Mouse (Mus musculus) layer of hippocampus, postnatal 36 days (tissue): ENCODE measurements at regions not wholly inside any gene's neighbourhood (a gene's known extent, or its start where the extent isn't known, plus 50 kb on each side); places are given as distances from the start of the nearest gene placed in this dataset.

Experiments used
- DNase-seq, 2 experiments: peaks; one replicate each; pipeline ENCODE4 v3.0.0; 2022

DNA sequence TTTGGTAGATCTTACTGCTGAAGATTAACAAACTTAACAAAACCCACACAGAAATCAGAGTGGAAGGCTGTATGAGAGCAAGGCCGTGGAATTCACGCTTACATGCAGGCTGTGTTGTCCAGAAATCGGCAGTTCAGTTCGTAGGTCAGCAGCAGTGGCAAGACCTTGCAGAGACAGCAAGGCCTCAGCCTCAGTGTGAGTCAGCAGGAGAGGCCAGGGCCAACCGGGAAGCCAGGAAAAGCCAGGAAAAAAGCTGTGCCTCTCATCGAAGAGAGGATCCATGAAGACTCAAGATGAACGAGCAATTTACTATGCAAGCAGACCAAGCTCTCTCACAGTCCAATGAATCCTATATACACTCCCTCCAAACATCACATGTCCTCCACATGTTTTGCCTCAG, 103.4 kb upstream of the 1700021F07Rik start:
- DNase-seq = no peak

DNA sequence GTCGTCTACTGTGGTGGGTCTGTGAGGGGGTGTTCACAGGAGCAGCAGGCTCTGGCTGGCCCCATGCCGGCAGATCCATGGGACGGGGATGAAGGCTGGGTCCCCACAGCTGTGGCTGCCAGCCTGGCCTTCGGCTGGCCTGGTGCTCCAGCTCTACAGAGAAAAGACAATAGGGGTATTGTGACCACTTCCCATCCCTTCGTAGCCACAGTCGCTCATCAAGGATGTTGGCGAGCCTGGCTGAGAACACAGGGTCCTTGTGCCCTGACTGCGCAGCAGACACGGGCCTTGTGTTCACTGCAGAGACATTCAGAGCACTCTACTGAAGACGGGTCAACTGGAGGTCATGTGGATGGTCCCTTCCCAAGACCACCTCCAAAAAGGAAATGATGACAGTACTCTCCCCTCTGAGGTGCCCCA, 102.4 kb upstream of the 1700021F07Rik start:
- DNase-seq = peak; percentile 37 to 59

DNA sequence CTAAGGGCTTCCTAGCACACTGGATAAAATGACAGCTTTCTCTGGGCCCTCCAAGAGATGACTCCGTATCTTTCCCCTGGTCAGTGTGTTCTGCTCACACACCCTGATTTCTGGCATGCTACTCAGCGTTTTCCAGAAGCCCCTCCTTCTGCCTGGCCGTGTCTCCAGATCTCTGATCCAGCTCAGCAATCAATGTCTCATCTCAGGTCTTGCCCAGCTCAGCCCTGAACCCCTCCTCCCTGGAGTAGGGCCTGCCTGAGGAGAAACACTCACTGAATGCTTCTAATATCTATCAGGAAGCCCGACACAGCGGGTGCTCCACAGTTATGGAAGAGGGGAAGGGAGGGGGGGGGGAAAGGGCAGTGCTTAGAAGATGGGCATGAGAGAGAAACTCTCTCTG, 101.9 kb upstream of the 1700021F07Rik start:
- DNase-seq = no peak

DNA sequence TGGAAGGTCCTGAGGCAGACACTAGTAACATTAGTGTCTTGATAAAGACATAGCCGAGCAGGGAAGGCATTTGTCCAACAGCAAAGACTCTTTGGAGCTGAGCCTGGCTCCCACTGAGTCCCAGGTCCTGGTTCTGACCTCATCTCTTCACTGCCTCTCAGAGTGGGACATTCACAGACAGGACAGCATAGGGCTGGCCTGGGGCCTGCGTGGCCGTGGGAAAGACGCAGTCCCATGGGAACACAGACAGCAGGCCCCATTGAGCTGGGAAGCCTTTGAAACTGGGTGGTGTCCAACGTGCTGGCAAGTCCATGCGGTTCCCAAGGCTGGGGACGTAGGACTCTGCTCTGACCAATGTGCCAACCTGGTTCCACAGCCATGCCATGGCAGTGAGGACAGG, 97.5 kb upstream of the 1700021F07Rik start:
- DNase-seq = peak; percentile 24 to 26

- no peak for DNase-seq
Observed at GRCm38 (mm10) chr2:173425754-173426153, 96.6 kb upstream of the 1700021F07Rik start.

- peak; percentile 17 to 24 for DNase-seq
Observed at GRCm38 (mm10) chr2:173426191-173427065, 96.0 kb upstream of the 1700021F07Rik start.

DNA sequence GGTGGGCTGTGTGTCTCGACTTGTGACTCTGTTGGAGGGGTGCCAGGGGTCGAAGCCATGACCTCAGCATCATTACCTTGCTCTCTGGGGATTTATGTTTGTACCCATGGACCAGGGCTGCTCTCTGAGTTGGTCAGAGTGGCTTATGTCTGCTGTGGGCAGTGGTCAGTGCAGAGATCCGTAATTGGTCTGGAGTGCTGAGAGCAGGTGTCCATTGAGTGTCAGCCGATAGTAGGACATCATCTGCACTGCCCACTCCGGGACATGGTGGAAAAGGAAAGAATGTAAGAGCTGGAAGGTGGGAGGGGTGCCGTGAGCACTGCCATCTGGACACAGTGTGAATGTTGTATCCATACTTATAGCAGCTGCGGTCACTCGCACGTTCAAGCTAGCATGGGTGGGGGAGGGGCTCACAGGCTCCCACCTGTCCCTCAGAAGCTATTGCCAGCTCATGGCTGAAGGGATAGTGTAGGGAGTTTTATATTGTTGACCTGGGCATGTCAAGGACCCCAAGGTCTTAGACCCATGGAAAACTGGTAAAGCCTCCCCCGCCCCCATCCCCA, 94.4 kb upstream of the 1700021F07Rik start:
- DNase-seq = no peak

DNA sequence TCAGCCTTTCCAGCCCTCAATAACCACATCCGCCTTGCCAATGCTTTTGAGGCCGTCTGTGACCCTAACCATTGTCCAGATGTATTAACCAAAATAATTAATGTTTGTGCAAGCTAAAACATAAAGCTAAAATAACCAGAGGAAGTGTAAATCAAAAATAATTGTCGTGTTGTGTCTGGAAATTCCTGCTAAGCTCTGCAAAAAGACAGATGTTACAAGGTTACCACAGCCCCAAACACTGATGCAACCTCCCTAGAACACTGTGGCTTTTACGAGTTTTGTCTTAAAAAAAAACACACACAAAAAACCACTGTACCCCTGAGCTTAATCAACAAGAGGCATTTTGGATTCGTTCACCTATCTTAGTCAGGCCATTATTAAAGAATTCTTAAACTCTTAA, 90.5 kb upstream of the 1700021F07Rik start:
- DNase-seq = no peak

- no peak for DNase-seq
Observed at GRCm38 (mm10) chr2:173432258-173432657, 90.1 kb upstream of the 1700021F07Rik start.

DNA sequence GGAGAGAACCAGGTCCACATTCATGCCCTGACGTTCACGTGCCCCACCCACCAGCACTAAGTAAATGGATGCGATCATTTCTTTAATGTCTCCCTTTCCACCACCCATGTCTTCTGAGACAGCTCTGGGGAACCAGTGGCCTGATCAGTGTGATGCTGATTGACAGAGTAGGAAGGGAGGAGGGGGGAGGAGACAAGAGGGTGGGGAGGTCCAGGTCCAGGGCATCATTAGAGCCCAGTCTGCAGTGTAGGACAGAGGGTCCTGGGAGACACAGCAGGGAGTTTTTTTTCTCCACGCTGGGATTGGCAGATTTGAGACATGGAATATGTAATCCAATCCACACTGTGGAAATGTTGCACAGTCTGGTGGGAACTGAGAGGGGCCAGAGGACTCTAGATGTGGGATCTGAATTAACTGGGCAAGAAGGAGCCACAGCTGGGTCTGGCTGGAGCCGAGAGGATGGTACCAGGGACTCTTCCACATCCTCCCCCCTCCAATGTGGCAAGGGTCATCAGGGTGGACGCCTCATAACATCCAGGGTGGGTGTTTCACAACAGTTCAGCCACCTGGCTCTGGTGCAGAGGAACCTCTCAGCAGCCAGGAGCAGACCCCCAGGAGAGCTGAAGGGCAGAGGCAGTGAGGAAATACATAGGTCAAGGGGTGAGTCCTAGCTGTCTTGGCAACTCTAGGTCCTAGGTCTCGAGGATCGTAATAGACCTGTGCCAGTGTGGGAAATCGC, 89.3 kb upstream of the 1700021F07Rik start:
- no peak for DNase-seq

DNA sequence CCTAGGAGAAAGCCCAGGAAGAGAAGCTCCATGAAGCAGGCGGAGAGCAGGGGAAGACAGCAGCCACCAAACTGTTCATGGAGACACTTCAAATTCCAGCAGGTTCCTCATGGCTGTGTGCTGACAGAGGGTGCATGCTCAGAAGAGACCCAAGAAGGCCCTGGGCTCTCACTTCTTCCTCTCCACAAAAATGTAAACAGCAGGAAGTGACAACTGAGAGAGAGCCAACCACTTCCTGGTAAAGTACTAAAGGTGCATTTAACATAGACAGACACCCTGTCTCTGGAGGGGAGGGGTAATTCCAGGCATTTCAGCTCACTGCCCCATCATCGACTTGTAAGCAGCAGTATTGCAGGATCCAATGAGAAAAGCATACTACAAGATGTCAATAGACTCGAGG, 85.8 kb upstream of the 1700021F07Rik start:
- DNase-seq = no peak

GRCm38 (mm10) chr2:173439031-173439430, 83.4 kb upstream of the 1700021F07Rik start:
- peak; percentile 13 to 14 for DNase-seq

DNA sequence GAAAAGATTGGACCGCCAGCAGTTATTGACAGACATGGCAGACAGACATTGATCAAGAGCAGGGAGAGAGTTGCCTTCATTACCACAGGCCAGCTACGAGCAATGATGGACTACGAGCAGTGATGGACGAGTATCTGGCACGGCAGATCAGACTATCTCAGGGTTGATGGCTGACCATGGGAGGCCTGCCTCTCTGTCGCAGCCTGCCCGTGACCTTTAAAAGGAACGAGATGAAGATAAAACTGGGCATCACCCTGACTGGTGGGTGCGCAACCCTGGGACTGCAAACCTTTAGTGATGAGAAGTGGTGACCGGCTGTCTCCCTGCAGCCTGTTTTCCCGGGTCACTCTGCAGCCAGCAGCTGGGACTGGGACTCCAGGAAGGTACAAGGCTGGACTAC, 80.3 kb upstream of the 1700021F07Rik start:
- no peak for DNase-seq

- DNase-seq = no peak
Observed at GRCm38 (mm10) chr2:173443262-173443661, 79.1 kb upstream of the 1700021F07Rik start.

GRCm38 (mm10) chr2:173444386-173444785, 78.0 kb upstream of the 1700021F07Rik start:
- no peak for DNase-seq

- DNase-seq = no peak
Observed at GRCm38 (mm10) chr2:173445039-173445438, 77.3 kb upstream of the 1700021F07Rik start.

DNA sequence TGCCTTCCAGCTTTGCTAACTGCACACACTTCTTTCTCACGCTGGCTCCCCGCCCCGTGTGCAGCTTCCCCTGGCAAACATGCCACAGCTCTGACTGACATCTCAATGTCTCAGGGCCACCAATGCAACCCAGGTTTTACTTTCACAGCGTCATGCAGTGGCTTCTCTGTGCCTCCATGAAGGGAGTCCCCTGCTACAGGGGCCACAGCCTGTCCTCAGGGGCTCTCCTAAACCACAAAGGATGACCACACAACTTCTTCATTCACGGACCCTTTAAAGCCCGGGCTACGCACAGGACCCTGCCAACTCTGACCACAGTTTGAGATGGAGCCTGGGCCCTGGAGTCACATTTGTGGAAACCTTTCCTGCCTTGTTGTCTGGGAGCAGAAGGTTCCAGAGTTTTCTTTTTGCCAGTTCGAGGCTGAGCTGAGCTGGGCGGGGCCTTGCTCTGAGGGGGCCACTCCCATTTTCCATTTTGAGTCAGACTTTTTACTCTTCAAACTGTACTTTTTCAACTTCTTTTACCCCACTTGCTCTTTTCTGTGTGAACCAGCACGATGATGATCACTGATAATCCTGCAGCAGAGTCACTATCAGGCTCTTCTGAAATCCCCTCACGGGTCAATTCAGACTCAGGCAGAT, 73.7 kb upstream of the 1700021F07Rik start:
- no peak for DNase-seq

GRCm38 (mm10) chr2:173449198-173449597, 73.2 kb upstream of the 1700021F07Rik start:
- DNase-seq = no peak

DNA sequence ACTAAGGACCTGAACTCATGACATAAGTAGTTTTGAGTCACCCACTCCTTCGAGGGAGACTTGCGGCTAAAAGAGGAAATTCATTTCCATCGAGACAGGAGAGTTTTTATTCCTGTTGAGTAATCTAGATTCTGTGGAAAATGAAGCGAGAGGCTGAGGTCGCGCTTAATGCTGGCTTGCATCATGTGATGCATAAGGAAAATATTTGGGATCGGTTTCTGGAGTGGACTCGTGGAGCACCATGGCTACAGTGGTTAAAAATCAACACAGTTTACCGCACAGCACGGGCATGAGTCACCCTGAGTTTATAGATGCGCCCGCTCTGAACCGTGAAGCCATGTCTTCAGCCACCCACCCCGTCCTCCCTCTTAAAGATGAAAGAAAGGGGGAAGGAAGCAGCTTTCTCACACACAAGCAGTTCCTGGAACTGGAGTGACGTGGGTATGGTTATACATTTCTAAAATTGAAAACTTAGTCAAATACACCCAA, 70.3 kb upstream of the 1700021F07Rik start:
- DNase-seq = no peak

DNA sequence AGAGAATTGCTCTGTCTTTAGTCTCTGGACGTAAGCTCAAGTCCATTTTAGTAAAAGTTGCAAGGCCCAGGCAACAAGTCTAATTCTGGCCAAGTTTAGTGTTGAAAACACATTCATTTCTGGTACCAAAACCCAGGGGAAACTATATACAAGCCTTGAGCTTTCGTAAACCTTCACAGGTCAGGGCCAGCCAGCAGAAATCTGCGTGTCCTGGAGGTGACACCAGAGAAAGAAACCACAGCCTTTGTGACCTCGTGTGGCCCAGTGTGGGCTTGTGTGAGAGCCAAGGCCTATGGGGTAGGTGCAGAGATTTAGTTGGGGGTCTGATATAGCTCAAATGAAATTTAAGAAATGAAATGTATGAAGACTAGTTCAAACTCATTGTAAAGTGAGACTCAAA, 69.6 kb upstream of the 1700021F07Rik start:
- DNase-seq = no peak

DNA sequence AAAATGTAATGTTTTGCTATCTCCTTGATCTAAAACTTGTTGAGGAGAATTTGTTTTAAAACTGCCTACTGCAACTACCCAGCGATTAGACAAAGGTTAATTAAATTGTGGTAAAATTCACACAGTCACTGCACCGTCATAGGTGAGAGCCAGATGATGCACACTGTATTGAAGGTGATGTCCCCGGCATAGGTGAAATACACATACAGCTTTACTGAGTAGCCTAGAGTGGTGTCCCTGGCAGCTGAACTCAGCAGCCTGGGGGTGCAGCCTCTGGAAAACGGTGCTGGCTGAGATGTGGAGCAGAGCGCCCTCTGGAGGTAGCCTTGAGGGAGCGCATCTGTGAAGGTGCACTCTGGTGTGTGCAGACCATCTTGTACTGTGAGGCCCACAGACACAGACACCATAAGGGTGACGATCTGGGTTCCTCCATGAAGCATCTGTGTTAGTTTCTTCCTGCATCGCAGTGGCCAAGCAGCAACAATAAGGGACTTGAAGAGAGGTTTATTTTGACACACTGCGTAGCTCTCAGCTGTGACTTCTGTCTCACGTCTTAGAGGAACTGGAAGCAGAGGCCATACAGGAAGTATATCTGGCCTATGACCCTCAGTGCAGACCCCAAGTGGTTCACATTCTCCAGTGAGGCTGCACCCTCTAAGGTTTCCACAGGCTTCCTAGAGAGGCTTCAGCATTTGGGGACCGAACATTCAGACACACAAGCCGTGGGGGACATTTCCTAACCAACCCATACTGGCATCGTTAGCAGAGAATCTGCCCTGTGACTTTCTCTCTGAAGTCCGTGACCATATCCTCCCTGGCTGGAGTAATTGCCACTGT, 68.6 kb upstream of the 1700021F07Rik start:
- peak; percentile 18 for DNase-seq

DNA sequence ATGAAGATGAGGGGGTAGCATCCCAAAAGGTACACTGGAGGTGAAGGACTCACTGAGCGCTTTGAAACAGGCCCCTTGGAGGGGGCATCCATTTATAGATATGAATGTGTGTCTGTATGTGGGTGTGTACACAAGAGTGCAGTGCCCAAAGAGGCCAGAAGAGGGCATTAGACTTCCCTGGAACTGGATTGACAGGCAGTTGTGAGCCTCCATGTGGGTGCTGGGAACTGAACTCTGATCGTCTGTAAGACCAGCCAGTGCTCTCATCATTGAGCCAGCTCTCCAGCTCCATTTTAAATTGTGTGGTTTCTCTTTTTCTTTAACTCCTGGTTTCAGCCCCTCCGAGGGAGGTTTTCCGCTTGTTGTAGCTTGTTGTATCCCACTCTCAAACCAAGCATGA, 67.6 kb upstream of the 1700021F07Rik start:
- DNase-seq = no peak
